Mouse (Mus musculus) kidney, adult 2 months (tissue): ENCODE results near the gene Sdk1. TPM values are rescaled to one million over a fixed set of nuclear protein-coding genes. Genes with fewer than 3 reads are reported as not detected.
A peak's percentile ranks its signal among the peaks of the same experiment; 100 is the strongest.

Experiments
- DNase-seq: peaks from one replicate; pipeline ENCODE4 v3.0.0; 2021
- H3K27ac ChIP-seq: fragments of 200-500 bp; 2 replicates; pipeline ENCODE4 v1.5.1; 2012; ENCODE audit warnings: low read depth, low read length, control low read depth, inconsistent platforms; ENCODE audit not compliant: insufficient read depth
- H3K27me3 ChIP-seq: fragments of 200-500 bp; replicated peaks from 2 replicates; pipeline ENCODE4 v1.6.1; 2012; ENCODE audit warnings: mild to moderate bottlenecking, moderate library complexity, low read length, inconsistent platforms; ENCODE audit not compliant: control insufficient read depth, insufficient read depth
- H3K36me3 ChIP-seq: fragments of 200-500 bp; 2 replicates; pipeline ENCODE4 v1.6.1; 2012; ENCODE audit warnings: mild to moderate bottlenecking, moderate library complexity, low read length, inconsistent platforms; ENCODE audit not compliant: control insufficient read depth, insufficient read depth
- H3K4me1 ChIP-seq: fragments of 200-500 bp; 2 replicates; pipeline ENCODE4 v1.6.1; 2011; ENCODE audit warnings: low read length; ENCODE audit not compliant: control insufficient read depth, insufficient read depth
- H3K4me3 ChIP-seq: fragments of 200-500 bp; 2 replicates; pipeline ENCODE4 v1.5.1; 2011; ENCODE audit warnings: mild to moderate bottlenecking, low read depth, low read length, control low read depth; ENCODE audit not compliant: insufficient read depth
- CTCF ChIP-seq: fragments of 200-500 bp; conservative IDR thresholded peaks from 2 replicates; pipeline ENCODE4 v1.5.1; 2011; ENCODE audit warnings: low read depth, mild to moderate bottlenecking, control low read depth, low read length, moderate library complexity, mixed read lengths; ENCODE audit not compliant: insufficient read depth, insufficient read length
- POLR2A ChIP-seq: fragments of 200-500 bp; IDR thresholded peaks from one replicate; pipeline ENCODE4 v1.6.1; 2011; ENCODE audit warnings: low read depth, low read length, control low read depth
- WGBS: fragments of 180-500 bp; shearing (Covaris S2); methylation state at CpG from one replicate; pipeline ENCODE4 v1.1.7; 2018; 5-methylcytosine and 5-hydroxymethylcytosine counted together
- polyA plus RNA-seq: library from polyadenylated mRNA; depleted of rRNA; stranded (reverse); fragments of >200 nt; gene quantifications from 2 replicates; pipeline ENCODE4 v1.2.3, GENCODE M21; 2012

Sdk1 gene
- polyA plus RNA-seq, 1 experiment = 0.63 TPM

- no peaks in the 10 kb centered on the region for H3K36me3 ChIP-seq
- DNase-seq = no peak
- no peak for TF ChIP-seq POLR2A
- TF ChIP-seq CTCF = no peak
- no peaks in the 10 kb centered on the region for H3K27me3 ChIP-seq
- H3K4me3 ChIP-seq = no peak overlapping the region
- H3K4me1 ChIP-seq = no peaks in the 10 kb centered on the region
- 62% methylated on average over 2 of the region's 2 CpGs for WGBS
- no peak overlapping the region for H3K27ac ChIP-seq
These were observed 888.7 kb downstream of the Sdk1 start for GRCm38 (mm10) chr5:142130004-142130403.

GRCm38 (mm10) chr5:142139978-142140377 is 898.7 kb downstream of the Sdk1 start:
- TF ChIP-seq POLR2A = no peak
- 52% methylated on average over 7 of the region's 7 CpGs for WGBS
- Histone ChIP-seq H3K36me3 (no peaks in the 10 kb centered on the region), H3K27ac (no peak overlapping the region), H3K27me3 (no peaks in the 10 kb centered on the region), H3K4me1 (no peaks in the 10 kb centered on the region), H3K4me3 (no peak overlapping the region)
- no peak for DNase-seq

GRCm38 (mm10) chr5:142149594-142149993 is 908.3 kb downstream of the Sdk1 start:
- H3K4me3 ChIP-seq = no peak overlapping the region
- no peak for TF ChIP-seq POLR2A
- TF ChIP-seq CTCF = no peak
- no peak overlapping the region for H3K27ac ChIP-seq
- WGBS = 76% methylated on average over 8 of the region's 8 CpGs
- H3K27me3 ChIP-seq = no peaks in the 10 kb centered on the region
- no peaks in the 10 kb centered on the region for H3K36me3 ChIP-seq
- DNase-seq = peak; percentile 32
- H3K4me1 ChIP-seq = no peaks in the 10 kb centered on the region

GRCm38 (mm10) chr5:142150756-142151155 is 909.5 kb downstream of the Sdk1 start:
- H3K27ac ChIP-seq = no peak overlapping the region
- H3K4me3 ChIP-seq = no peak overlapping the region
- H3K36me3 ChIP-seq = no peaks in the 10 kb centered on the region
- DNase-seq = no peak
- TF ChIP-seq POLR2A (no peak), CTCF (0 out of 2 replicates have a peak, but pooled peaks have one; percentile 11)
- WGBS = 96% methylated on average over 4 of the region's 4 CpGs
- H3K27me3 ChIP-seq = no peaks in the 10 kb centered on the region
- H3K4me1 ChIP-seq = no peaks in the 10 kb centered on the region

- 54% methylated on average over 17 of the region's 17 CpGs for WGBS
- no peaks in the 10 kb centered on the region for H3K36me3 ChIP-seq
- H3K27ac ChIP-seq = no peak overlapping the region
- no peaks in the 10 kb centered on the region for H3K27me3 ChIP-seq
- no peaks in the 10 kb centered on the region for H3K4me1 ChIP-seq
- H3K4me3 ChIP-seq = no peak overlapping the region
- no peak for DNase-seq
- no peak for TF ChIP-seq CTCF
- TF ChIP-seq POLR2A = no peak
These were observed 915.9 kb downstream of the Sdk1 start for GRCm38 (mm10) chr5:142156868-142157852.

- DNase-seq = no peak
- H3K4me1 ChIP-seq = no peaks in the 10 kb centered on the region
- 61% methylated on average over 4 of the region's 4 CpGs for WGBS
- TF ChIP-seq CTCF = no peak
- no peak for TF ChIP-seq POLR2A
- H3K36me3 ChIP-seq = no peaks in the 10 kb centered on the region
- H3K27me3 ChIP-seq = no peaks in the 10 kb centered on the region
- no peak overlapping the region for H3K27ac ChIP-seq
- no peak overlapping the region for H3K4me3 ChIP-seq
These were observed 922.2 kb downstream of the Sdk1 start for GRCm38 (mm10) chr5:142163483-142163882.

GRCm38 (mm10) chr5:142173636-142174035 is 932.3 kb downstream of the Sdk1 start:
- no peak overlapping the region for H3K4me3 ChIP-seq
- H3K27ac ChIP-seq = no peak overlapping the region
- H3K27me3 ChIP-seq = no peaks in the 10 kb centered on the region
- no peak for DNase-seq
- H3K4me1 ChIP-seq = no peaks in the 10 kb centered on the region
- WGBS = 87% methylated on average over 4 of the region's 4 CpGs
- TF ChIP-seq CTCF = no peak
- TF ChIP-seq POLR2A = no peak
- H3K36me3 ChIP-seq = no peaks in the 10 kb centered on the region
